Mouse (Mus musculus) lung, embryonic 15.5 days (tissue): Measurements from ENCODE around the gene Prrt1. TPM values are rescaled to one million over a fixed set of nuclear protein-coding genes. Genes with fewer than 3 reads are reported as not detected.

ENCODE experiments used
- ATAC-seq: fragments of 200-750 bp; cut with Nextera tagmentation; 2 replicates; pipeline ENCODE4 v1.8.0; 2017; ENCODE audit warnings: moderate number of reproducible peaks, borderline replicate concordance; ENCODE audit not compliant: low FRiP score, low TSS enrichment; ENCODE audit errors: extremely low read depth
- H3K27ac ChIP-seq: fragments of 300-500 bp; sonication (generic); 2 replicates; pipeline ENCODE4 v1.5.1; 2015; ENCODE audit warnings: moderate library complexity, mild to moderate bottlenecking, inconsistent platforms
- H3K27me3 ChIP-seq: fragments of 300-500 bp; sonication (generic); 2 replicates; pipeline ENCODE4 v1.6.1; 2015; ENCODE audit warnings: inconsistent platforms
- H3K36me3 ChIP-seq: fragments of 300-500 bp; sonication (generic); 2 replicates; pipeline ENCODE4 v1.6.1; 2015; ENCODE audit warnings: inconsistent platforms
- H3K4me1 ChIP-seq: fragments of 300-500 bp; sonication (generic); 2 replicates; pipeline ENCODE4 v1.6.1; 2015; ENCODE audit warnings: inconsistent platforms
- H3K4me2 ChIP-seq: fragments of 300-500 bp; sonication (generic); 2 replicates; pipeline ENCODE4 v1.6.1; 2015; ENCODE audit warnings: inconsistent platforms, mild to moderate bottlenecking, moderate library complexity
- H3K4me3 ChIP-seq: fragments of 300-500 bp; sonication (generic); 2 replicates; pipeline ENCODE4 v1.5.1; 2015; ENCODE audit warnings: mild to moderate bottlenecking, inconsistent platforms
- H3K9ac ChIP-seq: fragments of 300-500 bp; sonication (generic); 2 replicates; pipeline ENCODE4 v1.6.1; 2015; ENCODE audit warnings: inconsistent platforms
- H3K9me3 ChIP-seq: fragments of 300-500 bp; sonication (generic); 2 replicates; pipeline ENCODE4 v1.6.1; 2016; ENCODE audit warnings: inconsistent platforms
- WGBS: fragments of 180-500 bp; shearing (Covaris S2); methylation state at CpG from one replicate; pipeline ENCODE4 v1.1.7; 2015; 5-methylcytosine and 5-hydroxymethylcytosine counted together
- polyA plus RNA-seq: library from polyadenylated mRNA; unstranded; fragments of >200 nt; fragmentation: Nextera tagmentation; extraction: Ambion mirVana; gene quantifications from 2 replicates; pipeline ENCODE4 v1.2.1, GENCODE M21; 2015

Gene Prrt1
- polyA plus RNA-seq, 1 experiment from 2014 or later: 0.46 TPM

DNA sequence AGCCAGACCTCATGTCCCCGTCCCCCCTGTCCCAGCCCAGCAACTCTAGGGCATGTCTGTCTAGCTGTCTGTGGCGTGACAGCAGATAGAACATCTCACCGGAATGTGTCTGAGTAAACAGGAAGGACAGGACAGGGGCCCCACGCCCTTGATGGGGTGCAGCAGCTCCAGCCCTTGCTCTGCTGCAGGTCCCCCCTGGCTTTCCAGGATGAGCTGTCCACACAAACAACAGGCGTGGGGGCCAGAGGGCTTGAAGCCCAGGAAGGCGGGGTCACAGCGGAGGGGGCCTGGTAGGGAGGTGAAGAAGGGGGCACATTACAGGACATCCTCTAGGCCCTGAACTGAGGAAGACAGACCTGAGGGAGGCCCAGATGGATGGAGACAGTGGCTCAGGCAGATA is 25.8 kb downstream of the Prrt1 start:
- no peak overlapping the region for H3K4me2 ChIP-seq
- 34% methylated on average over 7 of the region's 7 CpGs for WGBS
- peak; percentile 17; the same call in 1 of the 2 replicates for ATAC-seq
- H3K4me1 ChIP-seq: peaks cover 27% of the 10 kb centered on the region
- no peak overlapping the region for H3K9ac ChIP-seq
- H3K27me3 ChIP-seq: peaks cover 18% of the 10 kb centered on the region
- no peaks in the 10 kb centered on the region for H3K9me3 ChIP-seq
- H3K4me3 ChIP-seq: no peak overlapping the region
- H3K36me3 ChIP-seq: peaks cover 33% of the 10 kb centered on the region
- peak overlapping the region; percentile 49 for H3K27ac ChIP-seq

DNA sequence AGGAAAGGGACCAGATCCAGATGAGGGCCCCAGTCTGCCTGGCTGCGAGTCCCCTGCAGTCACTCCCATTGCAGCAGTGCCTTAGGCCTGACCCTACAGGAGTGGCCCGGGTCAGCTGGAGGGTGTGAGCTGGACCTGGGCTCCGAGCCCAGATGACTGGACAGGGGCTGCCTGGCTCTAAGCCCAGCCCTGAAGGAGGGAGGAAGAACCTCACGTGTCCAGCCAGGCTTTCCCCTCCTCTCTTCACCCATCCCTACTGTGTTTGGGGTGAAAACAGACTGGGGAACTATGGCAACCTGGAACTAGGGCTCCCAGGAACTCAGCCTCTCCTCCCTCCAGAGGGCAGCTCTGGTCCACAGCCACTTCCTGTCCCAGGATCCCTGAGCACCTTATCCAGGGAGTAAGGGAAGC is 26.3 kb downstream of the Prrt1 start:
- Histone ChIP-seq H3K4me3 (no peak overlapping the region), H3K27me3 (peaks cover 22% of the 10 kb centered on the region), H3K9me3 (no peaks in the 10 kb centered on the region), H3K27ac (peak overlapping the region; percentile 49), H3K4me1 (peaks cover 27% of the 10 kb centered on the region), H3K36me3 (peaks cover 30% of the 10 kb centered on the region), H3K4me2 (no peak overlapping the region), H3K9ac (no peak overlapping the region)
- 22% methylated on average over 4 of the region's 4 CpGs for WGBS
- ATAC-seq: peak; percentile 87

- Histone ChIP-seq H3K27me3 (peaks cover 31% of the 10 kb centered on the region), H3K4me1 (peaks cover 38% of the 10 kb centered on the region), H3K4me3 (no peak overlapping the region), H3K9me3 (no peaks in the 10 kb centered on the region), H3K36me3 (peaks cover 21% of the 10 kb centered on the region), H3K4me2 (no peak overlapping the region), H3K27ac (no peak overlapping the region), H3K9ac (no peak overlapping the region)
- no peak for ATAC-seq
- 46% methylated on average over 8 of the region's 8 CpGs for WGBS
Measured at GRCm38 (mm10) chr17:34656666-34657065, 27.3 kb downstream of the Prrt1 start.

DNA sequence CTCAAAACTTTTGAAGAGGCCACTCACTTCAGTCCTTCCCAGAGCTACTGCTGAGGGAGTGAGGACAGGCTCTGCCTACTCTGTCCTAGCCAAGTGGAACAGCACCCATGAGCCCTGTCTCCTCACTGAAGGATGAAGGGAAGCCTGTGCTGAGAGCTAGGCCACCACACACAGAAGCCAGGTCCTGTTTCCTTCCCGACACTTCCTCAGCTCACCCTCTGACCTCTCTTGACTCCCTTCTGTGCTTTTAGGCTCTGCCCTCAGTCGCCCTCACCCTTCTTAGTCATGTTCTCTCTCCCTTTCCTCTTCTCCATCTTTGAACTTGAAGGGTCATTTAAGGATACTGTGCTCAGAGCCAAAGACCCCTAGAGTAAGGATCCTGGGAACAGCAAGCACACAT is 27.9 kb downstream of the Prrt1 start:
- Histone ChIP-seq H3K27ac (no peak overlapping the region), H3K27me3 (peaks cover 31% of the 10 kb centered on the region), H3K4me3 (no peak overlapping the region), H3K9me3 (no peaks in the 10 kb centered on the region), H3K4me1 (peaks cover 39% of the 10 kb centered on the region), H3K9ac (no peak overlapping the region), H3K36me3 (peaks cover 15% of the 10 kb centered on the region), H3K4me2 (no peak overlapping the region)
- WGBS: 35% methylated on average over 2 of the region's 2 CpGs
- no peak for ATAC-seq

- Histone ChIP-seq H3K4me2 (no peak overlapping the region), H3K4me3 (no peak overlapping the region), H3K27me3 (peaks cover 39% of the 10 kb centered on the region), H3K9ac (no peak overlapping the region), H3K9me3 (no peaks in the 10 kb centered on the region), H3K27ac (no peak overlapping the region), H3K4me1 (peaks cover 39% of the 10 kb centered on the region), H3K36me3 (peaks cover 7% of the 10 kb centered on the region)
- no peak for ATAC-seq
- WGBS: 64% methylated on average over 2 of the region's 2 CpGs
Measured at GRCm38 (mm10) chr17:34658145-34658544, 28.8 kb downstream of the Prrt1 start.

GRCm38 (mm10) chr17:34658591-34658990 is 29.3 kb downstream of the Prrt1 start:
- H3K4me1 ChIP-seq: peaks cover 39% of the 10 kb centered on the region
- WGBS: 77% methylated on average over 3 of the region's 3 CpGs
- no peak overlapping the region for H3K4me3 ChIP-seq
- H3K9ac ChIP-seq: no peak overlapping the region
- ATAC-seq: no peak
- peaks cover 42% of the 10 kb centered on the region for H3K27me3 ChIP-seq
- no peak overlapping the region for H3K4me2 ChIP-seq
- no peaks in the 10 kb centered on the region for H3K9me3 ChIP-seq
- no peak overlapping the region for H3K27ac ChIP-seq
- 0 out of 2 replicates have a peak, but pooled peaks cover 3% of the 10 kb centered on the region for H3K36me3 ChIP-seq

GRCm38 (mm10) chr17:34659181-34659896 is 30.0 kb downstream of the Prrt1 start:
- 51% methylated on average over 12 of the region's 12 CpGs for WGBS
- Histone ChIP-seq H3K36me3 (no peaks in the 10 kb centered on the region), H3K4me3 (no peak overlapping the region), H3K27ac (no peak overlapping the region), H3K4me1 (peaks cover 35% of the 10 kb centered on the region), H3K9ac (no peak overlapping the region), H3K9me3 (no peaks in the 10 kb centered on the region), H3K4me2 (no peak overlapping the region), H3K27me3 (peaks cover 42% of the 10 kb centered on the region)
- no peak for ATAC-seq

DNA sequence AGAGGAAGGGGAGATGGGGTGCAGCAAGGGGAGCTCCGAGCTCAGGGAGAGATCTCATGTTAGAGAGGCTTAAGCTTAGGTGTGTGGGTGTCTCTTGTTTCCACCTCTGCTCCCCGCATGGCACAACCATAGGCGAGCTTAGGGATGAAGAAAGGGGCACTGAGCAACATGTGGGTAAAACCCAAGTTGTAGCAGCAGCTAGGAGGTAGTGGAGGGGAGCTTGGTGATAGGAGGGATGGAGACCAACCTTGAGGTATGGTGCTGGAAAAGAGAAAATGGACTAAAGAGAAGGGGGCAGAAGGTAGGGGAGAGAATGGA is 30.5 kb downstream of the Prrt1 start:
- Histone ChIP-seq H3K9ac (no peak overlapping the region), H3K27me3 (peaks cover 42% of the 10 kb centered on the region), H3K4me1 (peaks cover 30% of the 10 kb centered on the region), H3K36me3 (no peaks in the 10 kb centered on the region), H3K4me2 (no peak overlapping the region), H3K27ac (no peak overlapping the region), H3K9me3 (no peaks in the 10 kb centered on the region), H3K4me3 (no peak overlapping the region)
- no peak for ATAC-seq
- 58% methylated on average over 3 of the region's 3 CpGs for WGBS

GRCm38 (mm10) chr17:34660259-34660820 is 31.0 kb downstream of the Prrt1 start:
- Histone ChIP-seq H3K27me3 (peaks cover 46% of the 10 kb centered on the region), H3K9me3 (no peaks in the 10 kb centered on the region), H3K27ac (no peak overlapping the region), H3K9ac (no peak overlapping the region), H3K4me2 (peak overlapping the region; percentile 53; the same call in 1 of the 2 replicates), H3K4me1 (peaks cover 25% of the 10 kb centered on the region), H3K4me3 (0 out of 2 replicates have a peak overlapping the region, but pooled peaks have one; percentile 21), H3K36me3 (no peaks in the 10 kb centered on the region)
- 28% methylated on average over 11 of the region's 11 CpGs for WGBS
- no peak for ATAC-seq

DNA sequence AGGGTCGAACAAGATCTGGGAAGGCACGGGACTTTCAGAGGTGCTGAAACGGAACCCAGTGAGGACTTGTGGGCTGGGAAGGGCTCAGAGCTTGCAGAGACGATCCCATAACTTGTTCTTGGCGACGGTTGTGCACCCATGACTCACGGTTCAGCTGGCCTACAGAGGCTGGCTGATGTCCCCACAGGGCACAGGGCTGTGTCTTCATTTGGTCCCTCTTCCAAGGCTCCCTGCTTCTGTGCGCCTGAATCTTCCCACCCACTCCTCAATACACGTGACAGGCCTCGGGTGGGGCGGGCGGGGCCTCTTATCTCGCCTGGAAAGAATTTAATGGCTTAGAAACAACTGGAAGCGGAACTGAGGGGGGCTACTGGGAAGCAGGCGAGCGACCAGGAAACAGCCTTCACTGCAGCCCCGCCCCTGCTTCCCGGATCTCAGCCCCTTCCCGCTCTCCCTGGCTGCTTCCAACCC is 31.8 kb downstream of the Prrt1 start:
- Histone ChIP-seq H3K27ac (no peak overlapping the region), H3K36me3 (no peaks in the 10 kb centered on the region), H3K4me1 (peaks cover 17% of the 10 kb centered on the region), H3K4me3 (peak overlapping the region; percentile 21), H3K9me3 (no peaks in the 10 kb centered on the region), H3K9ac (no peak overlapping the region; the same call in 1 of the 2 replicates), H3K4me2 (peak overlapping the region; percentile 53), H3K27me3 (peaks cover 53% of the 10 kb centered on the region)
- peak; percentile 67; the same call in 1 of the 2 replicates for ATAC-seq
- WGBS: 2% methylated on average over 19 of the region's 19 CpGs

DNA sequence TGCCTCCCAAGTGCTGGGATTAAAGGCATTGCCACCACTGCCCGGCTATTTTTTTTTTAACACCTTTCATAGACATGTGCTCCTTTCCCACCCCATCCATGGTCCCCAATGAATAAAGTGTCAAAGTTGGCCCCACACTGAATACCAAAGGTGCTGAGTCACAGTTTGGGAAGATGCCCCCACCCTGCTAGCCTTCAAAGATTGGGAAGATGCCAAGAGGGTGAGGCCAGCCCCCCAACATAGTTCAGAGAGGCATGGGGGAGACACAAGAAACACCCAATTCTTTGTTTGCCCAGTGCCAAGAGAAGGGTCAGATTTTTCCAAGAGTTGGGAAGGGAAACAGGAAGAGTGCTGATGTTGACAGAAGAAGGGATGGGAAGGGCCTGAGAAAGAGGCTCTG is 33.1 kb downstream of the Prrt1 start:
- no peaks in the 10 kb centered on the region for H3K36me3 ChIP-seq
- H3K27ac ChIP-seq: no peak overlapping the region
- H3K4me3 ChIP-seq: no peak overlapping the region
- H3K9ac ChIP-seq: no peak overlapping the region
- peaks cover 12% of the 10 kb centered on the region for H3K4me1 ChIP-seq
- no peaks in the 10 kb centered on the region for H3K9me3 ChIP-seq
- no peak overlapping the region for H3K4me2 ChIP-seq
- 69% methylated on average over 1 of the region's 1 CpGs for WGBS
- peaks cover 54% of the 10 kb centered on the region for H3K27me3 ChIP-seq
- no peak for ATAC-seq

DNA sequence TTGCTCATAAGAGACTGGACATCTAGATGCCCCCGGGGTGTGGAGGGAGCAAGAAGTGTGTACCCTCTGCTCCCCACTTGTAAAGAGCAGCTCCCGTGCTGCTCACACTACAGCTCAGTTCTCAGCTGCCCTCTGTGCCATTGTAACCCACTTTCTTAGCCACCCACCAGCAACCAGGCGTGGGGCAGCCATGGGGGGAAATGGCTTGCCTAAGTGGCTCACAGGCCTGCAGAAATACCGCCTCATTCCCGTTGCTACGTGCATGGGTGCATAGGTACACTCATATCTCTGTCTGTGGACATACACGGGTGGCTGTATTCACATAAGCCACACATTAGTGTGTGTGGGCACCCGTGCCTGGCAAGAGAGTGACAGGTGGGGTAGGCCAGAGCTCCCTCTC is 33.6 kb downstream of the Prrt1 start:
- Histone ChIP-seq H3K36me3 (no peaks in the 10 kb centered on the region), H3K27ac (no peak overlapping the region), H3K9me3 (no peaks in the 10 kb centered on the region), H3K4me2 (no peak overlapping the region), H3K4me3 (no peak overlapping the region), H3K27me3 (peaks cover 54% of the 10 kb centered on the region), H3K4me1 (peaks cover 12% of the 10 kb centered on the region), H3K9ac (no peak overlapping the region)
- 82% methylated on average over 8 of the region's 8 CpGs for WGBS
- ATAC-seq: no peak
